Mouse (Mus musculus) E14TG2a.4 (cell line): ENCODE data around the gene Cnot6l.

ENCODE experiments used
- CTCF ChIP-seq: conservative IDR thresholded peaks from 2 replicates; pipeline ENCODE4 v1.5.1; 2014; ENCODE audit warnings: low read length
- POU5F1 ChIP-seq: IDR thresholded peaks from 2 replicates; pipeline ENCODE4 v1.6.1; 2014; ENCODE audit warnings: low read length, borderline replicate concordance

- TF ChIP-seq CTCF (no peak), POU5F1 (no peak)
Measured at GRCm38 (mm10) chr5:96085324-96085723, 78.6 kb downstream of the Cnot6l start.
